Mouse (Mus musculus) adipose tissue, adult 10 weeks (tissue): ENCODE measurements around the gene Hax1. TPM values are rescaled to one million over a fixed set of nuclear protein-coding genes. Genes with fewer than 3 reads are reported as not detected.

Source experiments
- polyA plus RNA-seq: library from polyadenylated mRNA; stranded (reverse); fragments of 350-450 nt; fragmentation: Illumina TruSeq; extraction: RNeasy Lipid Tissue Mini Kit (QIAGEN cat#74804); gene quantifications from one replicate; pipeline ENCODE4 v1.2.3, GENCODE M21; 2014; ENCODE audit warnings: low read depth, low replicate concordance

Hax1 gene
- 74.8 TPM for polyA plus RNA-seq

DNA sequence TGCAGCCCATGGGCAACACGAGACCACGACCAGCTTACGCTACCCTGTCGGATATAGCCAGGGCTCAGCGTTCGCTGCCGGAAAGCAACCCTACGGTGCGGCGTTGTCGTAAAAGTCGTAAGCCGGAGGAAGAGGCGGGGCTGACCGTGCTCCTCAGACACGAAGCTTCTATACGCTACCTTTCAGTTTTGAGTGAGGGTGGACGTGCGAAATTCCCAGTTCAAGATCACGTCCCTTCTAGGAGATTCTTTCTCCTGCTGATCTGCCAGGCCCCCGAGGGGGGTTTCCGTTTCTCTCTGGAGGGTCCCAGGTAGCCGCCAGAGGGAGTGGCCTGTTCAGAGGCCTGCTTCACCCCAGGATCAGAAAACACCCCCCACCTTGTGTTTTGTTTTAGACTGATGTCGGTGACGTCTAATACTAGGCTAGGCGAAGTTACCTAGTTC, at the start of gene Hax1:
Hax1 (minus strand) TSS at position 169 of the 443 bp plus-strand sequence.

DNA sequence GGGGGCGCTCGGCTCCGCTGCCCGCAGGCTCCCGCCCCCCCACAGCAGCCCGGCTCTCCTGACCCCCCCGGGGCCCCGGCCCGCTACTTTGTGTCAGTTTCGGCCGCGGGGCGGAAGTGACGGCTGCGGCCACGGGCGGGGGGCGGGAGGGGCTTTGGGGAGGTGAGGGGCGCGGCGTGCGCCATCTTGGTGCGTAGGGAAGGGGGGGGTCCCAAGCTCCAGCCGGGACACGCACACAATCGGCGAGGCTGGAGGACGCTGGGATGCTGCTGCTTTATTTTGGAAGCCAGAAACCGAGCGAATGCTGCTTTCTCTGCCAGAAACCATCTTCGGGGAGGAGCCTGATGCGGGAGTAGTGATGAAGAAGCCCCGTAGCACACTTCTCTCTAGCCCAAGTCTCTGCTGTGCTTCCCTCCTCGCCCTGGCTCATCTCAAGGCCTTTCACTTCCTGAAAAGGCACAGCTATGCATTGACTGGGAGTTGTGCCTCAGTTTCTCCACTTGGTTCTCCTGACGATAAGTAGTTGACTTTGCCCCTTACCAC, 35.3 kb downstream of the Hax1 start, which contains the start of gene Atp8b2:
Atp8b2 (minus strand) TSS at position 288 of the 543 bp plus-strand sequence.

Other genes with a start within 250 kb of the Hax1 start
- 1.3 TPM for gene Chrnb2, start 234.1 kb downstream of the Hax1 start, polyA plus RNA-seq
- gene Ube2q1, start 225.2 kb downstream of the Hax1 start, polyA plus RNA-seq = 63.4 TPM
- gene She, start 167.4 kb downstream of the Hax1 start, polyA plus RNA-seq = 5.0 TPM
- gene Il6ra, start 85.6 kb downstream of the Hax1 start, polyA plus RNA-seq = 14.4 TPM
- gene Atp8b2, start 35.3 kb downstream of the Hax1 start, polyA plus RNA-seq = 27.8 TPM
- 87.0 TPM for gene 4933434E20Rik, start 52.9 kb upstream of the Hax1 start, polyA plus RNA-seq
- gene Ubap2l, start 53.8 kb upstream of the Hax1 start, polyA plus RNA-seq = 93.6 TPM
- gene Tpm3, start 73.9 kb upstream of the Hax1 start, polyA plus RNA-seq = 218 TPM
- 0.76 TPM for gene Nup210l, start 105.4 kb upstream of the Hax1 start, polyA plus RNA-seq
- gene Rps27, start 214.9 kb upstream of the Hax1 start, polyA plus RNA-seq = 3,735 TPM
- 21.7 TPM for gene Rab13, start 214.9 kb upstream of the Hax1 start, polyA plus RNA-seq
- gene Jtb, start 232.8 kb upstream of the Hax1 start, polyA plus RNA-seq = 72.0 TPM
- gene Creb3l4, start 244.7 kb upstream of the Hax1 start, polyA plus RNA-seq = 4.3 TPM
- gene Slc39a1, start 249.4 kb upstream of the Hax1 start, polyA plus RNA-seq = 86.1 TPM